Mouse (Mus musculus) liver, embryonic 15.5 days (tissue): ENCODE measurements around the gene Mgat4b. TPM values are rescaled to one million over a fixed set of nuclear protein-coding genes. Genes with fewer than 3 reads are reported as not detected.

ENCODE experiments used
- ATAC-seq: fragments of 200-750 bp; cut with Nextera tagmentation; 2 replicates; pipeline ENCODE4 v1.8.0; 2017; ENCODE audit warnings: moderate number of reproducible peaks, mild to moderate bottlenecking, moderate library complexity; ENCODE audit not compliant: insufficient read depth
- H3K27ac ChIP-seq: fragments of 300-500 bp; sonication (generic); replicated peaks from 2 replicates; pipeline ENCODE4 v1.5.1; 2015; ENCODE audit warnings: mild to moderate bottlenecking, inconsistent platforms
- H3K27me3 ChIP-seq: fragments of 300-500 bp; sonication (generic); 2 replicates; pipeline ENCODE4 v1.6.1; 2015; ENCODE audit warnings: mild to moderate bottlenecking, inconsistent platforms
- H3K36me3 ChIP-seq: fragments of 300-500 bp; sonication (generic); replicated peaks from 2 replicates; pipeline ENCODE4 v1.6.1; 2015; ENCODE audit warnings: moderate library complexity, mild to moderate bottlenecking, inconsistent platforms
- H3K4me1 ChIP-seq: fragments of 300-500 bp; sonication (generic); replicated peaks from 2 replicates; pipeline ENCODE4 v1.6.1; 2015; ENCODE audit warnings: inconsistent platforms
- H3K4me2 ChIP-seq: fragments of 300-500 bp; sonication (generic); 2 replicates; pipeline ENCODE4 v1.6.1; 2015; ENCODE audit warnings: moderate library complexity, mild to moderate bottlenecking, inconsistent platforms
- H3K4me3 ChIP-seq: fragments of 300-500 bp; sonication (generic); replicated peaks from 2 replicates; pipeline ENCODE4 v1.5.1; 2015; ENCODE audit warnings: mild to moderate bottlenecking, inconsistent platforms
- H3K9ac ChIP-seq: fragments of 300-500 bp; sonication (generic); 2 replicates; pipeline ENCODE4 v1.6.1; 2015; ENCODE audit warnings: moderate library complexity, mild to moderate bottlenecking, inconsistent platforms
- H3K9me3 ChIP-seq: fragments of 300-500 bp; sonication (generic); replicated peaks from 2 replicates; pipeline ENCODE4 v1.6.1; 2016; ENCODE audit warnings: inconsistent platforms
- WGBS: fragments of 180-500 bp; shearing (Covaris S2); methylation state at CpG from one replicate; pipeline ENCODE4 v1.1.7; 2015; ENCODE audit warnings: mixed read lengths; ENCODE audit not compliant: insufficient replicate concordance; 5-methylcytosine and 5-hydroxymethylcytosine counted together
- polyA plus RNA-seq: library from polyadenylated mRNA; unstranded; fragments of >200 nt; fragmentation: Nextera tagmentation; extraction: Ambion mirVana; gene quantifications from 2 replicates; pipeline ENCODE4 v1.2.1, GENCODE M21; 2015

Mgat4b gene
- polyA plus RNA-seq, 1 experiment from 2014 or later, result 12.7 TPM

GRCm38 (mm10) chr11:50253393-50253792 is 42.7 kb downstream of the Mgat4b start:
- H3K9ac ChIP-seq, result no peak overlapping the region
- H3K36me3 ChIP-seq, result peaks cover 26% of the 10 kb centered on the region
- no peaks in the 10 kb centered on the region for H3K27me3 ChIP-seq
- H3K4me1 ChIP-seq, result 0 out of 2 replicates have a peak, but pooled peaks cover 3% of the 10 kb centered on the region
- H3K27ac ChIP-seq, result no peak overlapping the region
- no peak for ATAC-seq
- no peak overlapping the region for H3K4me2 ChIP-seq
- H3K4me3 ChIP-seq, result no peak overlapping the region
- 72% methylated on average over 1 of the region's 1 CpGs for WGBS
- no peaks in the 10 kb centered on the region for H3K9me3 ChIP-seq

GRCm38 (mm10) chr11:50254010-50254580 is 43.4 kb downstream of the Mgat4b start:
- no peak overlapping the region for H3K27ac ChIP-seq
- H3K36me3 ChIP-seq, result peaks cover 33% of the 10 kb centered on the region
- H3K27me3 ChIP-seq, result no peaks in the 10 kb centered on the region
- H3K4me1 ChIP-seq, result 0 out of 2 replicates have a peak, but pooled peaks cover 3% of the 10 kb centered on the region
- H3K9ac ChIP-seq, result no peak overlapping the region
- 79% methylated on average over 12 of the region's 12 CpGs for WGBS
- H3K4me2 ChIP-seq, result no peak overlapping the region
- no peak overlapping the region for H3K4me3 ChIP-seq
- no peak for ATAC-seq
- H3K9me3 ChIP-seq, result no peaks in the 10 kb centered on the region

- peaks cover 58% of the 10 kb centered on the region for H3K36me3 ChIP-seq
Measured at GRCm38 (mm10) chr11:50256615-50257014, 45.9 kb downstream of the Mgat4b start.

GRCm38 (mm10) chr11:50258310-50258709 is 47.6 kb downstream of the Mgat4b start:
- Histone ChIP-seq H3K36me3 (peaks cover 74% of the 10 kb centered on the region), H3K27me3 (no peaks in the 10 kb centered on the region), H3K9me3 (no peaks in the 10 kb centered on the region), H3K27ac (no peak overlapping the region), H3K4me1 (no peaks in the 10 kb centered on the region), H3K4me2 (no peak overlapping the region), H3K9ac (no peak overlapping the region), H3K4me3 (no peak overlapping the region)
- no peak for ATAC-seq
- WGBS, result 78% methylated on average over 7 of the region's 7 CpGs

More at GRCm38 (mm10) chr11:50256615-50257014, 45.9 kb downstream of the Mgat4b start:
- H3K9ac ChIP-seq, result no peak overlapping the region
- no peak for ATAC-seq
- 56% methylated on average over 7 of the region's 7 CpGs for WGBS
- no peak overlapping the region for H3K27ac ChIP-seq
- no peak overlapping the region for H3K4me3 ChIP-seq
- no peaks in the 10 kb centered on the region for H3K9me3 ChIP-seq
- H3K4me2 ChIP-seq, result no peak overlapping the region
- 0 out of 2 replicates have a peak, but pooled peaks cover 3% of the 10 kb centered on the region for H3K4me1 ChIP-seq
- no peaks in the 10 kb centered on the region for H3K27me3 ChIP-seq

GRCm38 (mm10) chr11:50262020-50262419 is 51.3 kb downstream of the Mgat4b start:
- no peaks in the 10 kb centered on the region for H3K27me3 ChIP-seq
- H3K4me1 ChIP-seq, result no peaks in the 10 kb centered on the region
- WGBS, result 74% methylated on average over 4 of the region's 4 CpGs
- H3K9ac ChIP-seq, result no peak overlapping the region
- ATAC-seq, result no peak
- H3K36me3 ChIP-seq, result peaks cover 93% of the 10 kb centered on the region
- H3K9me3 ChIP-seq, result no peaks in the 10 kb centered on the region
- H3K4me3 ChIP-seq, result no peak overlapping the region
- no peak overlapping the region for H3K27ac ChIP-seq
- no peak overlapping the region for H3K4me2 ChIP-seq

- WGBS, result 77% methylated on average over 3 of the region's 3 CpGs
- no peaks in the 10 kb centered on the region for H3K4me1 ChIP-seq
- no peak overlapping the region for H3K9ac ChIP-seq
- peaks cover 82% of the 10 kb centered on the region for H3K36me3 ChIP-seq
- no peak overlapping the region for H3K4me3 ChIP-seq
- H3K27ac ChIP-seq, result no peak overlapping the region
- H3K9me3 ChIP-seq, result no peaks in the 10 kb centered on the region
- H3K27me3 ChIP-seq, result no peaks in the 10 kb centered on the region
- no peak for ATAC-seq
- no peak overlapping the region for H3K4me2 ChIP-seq
Measured at GRCm38 (mm10) chr11:50263198-50263597, 52.5 kb downstream of the Mgat4b start.

- no peak overlapping the region for H3K27ac ChIP-seq
- ATAC-seq, result no peak
- 76% methylated on average over 8 of the region's 8 CpGs for WGBS
- no peaks in the 10 kb centered on the region for H3K9me3 ChIP-seq
- peaks cover 55% of the 10 kb centered on the region for H3K36me3 ChIP-seq
- no peak overlapping the region for H3K4me2 ChIP-seq
- H3K27me3 ChIP-seq, result no peaks in the 10 kb centered on the region
- no peak overlapping the region for H3K4me3 ChIP-seq
- no peaks in the 10 kb centered on the region for H3K4me1 ChIP-seq
- H3K9ac ChIP-seq, result no peak overlapping the region
Measured at GRCm38 (mm10) chr11:50265931-50266330, 55.2 kb downstream of the Mgat4b start.

GRCm38 (mm10) chr11:50266997-50267396 is 56.3 kb downstream of the Mgat4b start:
- no peaks in the 10 kb centered on the region for H3K4me1 ChIP-seq
- no peaks in the 10 kb centered on the region for H3K9me3 ChIP-seq
- H3K27me3 ChIP-seq, result no peaks in the 10 kb centered on the region
- H3K9ac ChIP-seq, result no peak overlapping the region
- peaks cover 44% of the 10 kb centered on the region for H3K36me3 ChIP-seq
- no peak for ATAC-seq
- H3K4me2 ChIP-seq, result no peak overlapping the region
- no peak overlapping the region for H3K4me3 ChIP-seq
- H3K27ac ChIP-seq, result no peak overlapping the region
- 76% methylated on average over 3 of the region's 3 CpGs for WGBS

- Histone ChIP-seq H3K27ac (no peak overlapping the region), H3K4me2 (no peak overlapping the region), H3K36me3 (peaks cover 28% of the 10 kb centered on the region), H3K9ac (no peak overlapping the region), H3K9me3 (no peaks in the 10 kb centered on the region), H3K4me1 (no peaks in the 10 kb centered on the region), H3K27me3 (no peaks in the 10 kb centered on the region), H3K4me3 (no peak overlapping the region)
- 55% methylated on average over 2 of the region's 2 CpGs for WGBS
- ATAC-seq, result no peak
Measured at GRCm38 (mm10) chr11:50269163-50269562, 58.5 kb downstream of the Mgat4b start.

GRCm38 (mm10) chr11:50269885-50270284 is 59.2 kb downstream of the Mgat4b start:
- peaks cover 21% of the 10 kb centered on the region for H3K36me3 ChIP-seq
- H3K27me3 ChIP-seq, result no peaks in the 10 kb centered on the region
- ATAC-seq, result no peak
- H3K4me1 ChIP-seq, result peaks cover 5% of the 10 kb centered on the region; the same call in 1 of the 2 replicates
- no peaks in the 10 kb centered on the region for H3K9me3 ChIP-seq
- H3K27ac ChIP-seq, result no peak overlapping the region
- H3K4me3 ChIP-seq, result no peak overlapping the region
- no peak overlapping the region for H3K9ac ChIP-seq
- H3K4me2 ChIP-seq, result no peak overlapping the region
- 76% methylated on average over 1 of the region's 1 CpGs for WGBS

- no peak for ATAC-seq
Measured at GRCm38 (mm10) chr11:50272819-50273218, 62.1 kb downstream of the Mgat4b start.

GRCm38 (mm10) chr11:50275077-50275476 is 64.4 kb downstream of the Mgat4b start:
- H3K9me3 ChIP-seq, result no peaks in the 10 kb centered on the region
- no peak overlapping the region for H3K4me3 ChIP-seq
- ATAC-seq, result no peak
- H3K4me2 ChIP-seq, result no peak overlapping the region
- 0 out of 2 replicates have a peak overlapping the region, but pooled peaks have one; percentile 20 for H3K27ac ChIP-seq
- peaks cover 21% of the 10 kb centered on the region for H3K4me1 ChIP-seq
- no peak overlapping the region for H3K9ac ChIP-seq
- WGBS, result 33% methylated on average over 2 of the region's 2 CpGs
- H3K27me3 ChIP-seq, result no peaks in the 10 kb centered on the region
- peaks cover 14% of the 10 kb centered on the region; the same call in 1 of the 2 replicates for H3K36me3 ChIP-seq

More at GRCm38 (mm10) chr11:50272819-50273218, 62.1 kb downstream of the Mgat4b start:
- 73% methylated on average over 2 of the region's 2 CpGs for WGBS
- Histone ChIP-seq H3K27me3 (no peaks in the 10 kb centered on the region), H3K36me3 (peaks cover 9% of the 10 kb centered on the region; the same call in 1 of the 2 replicates), H3K4me2 (no peak overlapping the region), H3K9me3 (no peaks in the 10 kb centered on the region), H3K27ac (no peak overlapping the region), H3K9ac (no peak overlapping the region), H3K4me3 (no peak overlapping the region), H3K4me1 (peaks cover 21% of the 10 kb centered on the region)
